ENCODE assay signal across 8 mouse cellular contexts in genomic region chr17:47629717-47630677, GRCm38 (mm10). TPM values are rescaled to one million over a fixed set of nuclear protein-coding genes. Genes with fewer than 3 reads are reported as not detected.
A peak's percentile ranks its signal among the peaks of the same experiment; 100 is the strongest.
DNase-seq lines count a peak whose midpoint lies in the region; ATAC-seq and TF ChIP-seq lines count a peak whose summit lies in the region.

No protein-coding gene starts in this region.

- peak overlapping the region; percentile 57 for H3K9ac ChIP-seq in intestine, postnatal 0 days (ENCODE audit: low read depth, low read length)
- H3K9ac ChIP-seq in liver, embryonic 14.5 days (replicated peaks) = peak overlapping the region; percentile 92
- H3K9ac ChIP-seq in neural tube, embryonic 12.5 days = peak overlapping the region; percentile 78

- H3K9me3 ChIP-seq in intestine, postnatal 0 days (ENCODE audit: control insufficient read depth) = no peaks in the 10 kb centered on the region
- H3K9me3 ChIP-seq in liver, embryonic 14.5 days (ENCODE audit: control insufficient read depth, low read length) = no peaks in the 10 kb centered on the region
- H3K9me3 ChIP-seq in neural tube, embryonic 12.5 days = no peaks in the 10 kb centered on the region

- DNase-seq in spleen, adult 2 months (ENCODE audit: low read depth in 1 of 2, low spot score in 2 of 2) = no peak
- no peak for DNase-seq in spleen, adult 12 weeks (ENCODE audit: low spot score)
- DNase-seq in cerebellum, postnatal 10 days = peak; percentile 80 to 82
- DNase-seq in gastrocnemius, postnatal 10 days = peak; percentile 55
- DNase-seq in liver, embryonic 14.5 days (ENCODE audit: low read depth in 3 of 3, low spot score in 3 of 3) = peak; percentile 44 to 49 (median 49)
- no peak for DNase-seq in T-cell, adult 2 months (ENCODE audit: low spot score)

- WGBS in spleen, adult 2 months = 1% methylated on average over 59 of the region's 61 CpGs
- WGBS in intestine, postnatal 0 days = under 1% methylated on average over 60 of the region's 61 CpGs
- under 1% methylated on average over 61 of the region's 61 CpGs for WGBS in liver, embryonic 14.5 days (ENCODE audit: insufficient replicate concordance)
- under 1% methylated on average over 56 of the region's 61 CpGs for WGBS in neural tube, embryonic 12.5 days

- TF ChIP-seq POLR2A in spleen, adult 2 months (IDR thresholded peaks at IDR 0.05; ENCODE audit: low read depth, low read length) = no peak

- TF ChIP-seq EP300 in liver, embryonic 14.5 days (IDR thresholded peaks at IDR 0.05; ENCODE audit: low read depth) = no peak

- peak overlapping the region; percentile 96 for H3K4me2 ChIP-seq in intestine, postnatal 0 days (replicated peaks; ENCODE audit: low read depth)
- peak overlapping the region; percentile 100 for H3K4me2 ChIP-seq in liver, embryonic 14.5 days (ENCODE audit: low read depth)
- peak overlapping the region; percentile 88 for H3K4me2 ChIP-seq in neural tube, embryonic 12.5 days (replicated peaks)

- no peaks in the 10 kb centered on the region; the same call in 1 of the 2 replicates for H3K36me3 ChIP-seq in spleen, adult 2 months (ENCODE audit: control insufficient read depth, insufficient read depth, low read length)
- 0 out of 2 replicates have a peak, but pooled peaks cover 7% of the 10 kb centered on the region for H3K36me3 ChIP-seq in intestine, postnatal 0 days (ENCODE audit: control insufficient read depth, insufficient read depth)
- H3K36me3 ChIP-seq in liver, embryonic 14.5 days (replicated peaks; ENCODE audit: control insufficient read depth, insufficient read depth, low read depth) = peaks cover 13% of the 10 kb centered on the region
- H3K36me3 ChIP-seq in neural tube, embryonic 12.5 days = peaks cover 13% of the 10 kb centered on the region

- no peaks in the 10 kb centered on the region for H3K27me3 ChIP-seq in spleen, adult 2 months (ENCODE audit: control insufficient read depth, insufficient read depth, low read length)
- H3K27me3 ChIP-seq in intestine, postnatal 0 days (replicated peaks; ENCODE audit: control insufficient read depth, insufficient read depth, low read length) = no peaks in the 10 kb centered on the region
- H3K27me3 ChIP-seq in liver, embryonic 14.5 days (ENCODE audit: control insufficient read depth, insufficient read depth, low read length) = no peaks in the 10 kb centered on the region
- no peaks in the 10 kb centered on the region for H3K27me3 ChIP-seq in neural tube, embryonic 12.5 days (replicated peaks)

- H3K27ac ChIP-seq in spleen, adult 2 months (ENCODE audit: insufficient read depth, low read length) = peak overlapping the region; percentile 13; the same call in 1 of the 2 replicates
- peak overlapping the region; percentile 92 for H3K27ac ChIP-seq in intestine, postnatal 0 days (ENCODE audit: low read depth, low read length)
- H3K27ac ChIP-seq in liver, embryonic 14.5 days = peak overlapping the region; percentile 91
- H3K27ac ChIP-seq in neural tube, embryonic 12.5 days = peak overlapping the region; percentile 69

- no peak for TF ChIP-seq CTCF in spleen, adult 2 months (IDR thresholded peaks at IDR 0.05; ENCODE audit: extremely low read depth, insufficient read depth, insufficient read length, insufficient replicate concordance)
- 0 out of 2 replicates have a peak, but pooled peaks have one; percentile 10 for TF ChIP-seq CTCF in intestine, postnatal 0 days (IDR thresholded peaks at IDR 0.05; ENCODE audit: low read depth)
- peak; percentile 11; the same call in 1 of the 2 replicates for TF ChIP-seq CTCF in liver, embryonic 14.5 days (IDR thresholded peaks at IDR 0.05; ENCODE audit: low read depth)

- peak; percentile 39 for ATAC-seq in intestine, postnatal 0 days
- ATAC-seq in liver, embryonic 14.5 days (ENCODE audit: insufficient read depth) = peak; percentile 60
- peak; percentile 72 for ATAC-seq in neural tube, embryonic 12.5 days (ENCODE audit: low FRiP score, low read depth)

- no peaks in the 10 kb centered on the region; the same call in 1 of the 2 replicates for H3K4me1 ChIP-seq in spleen, adult 2 months (ENCODE audit: control insufficient read depth, insufficient read depth, insufficient read length)
- peaks cover 7% of the 10 kb centered on the region; the same call in 1 of the 2 replicates for H3K4me1 ChIP-seq in intestine, postnatal 0 days (replicated peaks; ENCODE audit: control insufficient read depth, insufficient read depth, low read length)
- H3K4me1 ChIP-seq in liver, embryonic 14.5 days (replicated peaks; ENCODE audit: control insufficient read depth in 2 of 2, insufficient read depth in 2 of 2, low read length in 1 of 2) = peaks cover 17 to 35% of the 10 kb centered on the region in 2 experiments
- peaks cover 32% of the 10 kb centered on the region for H3K4me1 ChIP-seq in neural tube, embryonic 12.5 days

- H3K4me3 ChIP-seq in spleen, adult 2 months (ENCODE audit: extremely low read depth, insufficient read depth, insufficient read length) = peak overlapping the region; percentile 86
- peak overlapping the region; percentile 60 for H3K4me3 ChIP-seq in intestine, postnatal 0 days (ENCODE audit: low read depth, low read length)
- H3K4me3 ChIP-seq in liver, embryonic 14.5 days (ENCODE audit: insufficient read depth in 1 of 2, low read depth in 2 of 2, low read length in 2 of 2) = peak overlapping the region; percentile 64 to 97
- peak overlapping the region; percentile 58 for H3K4me3 ChIP-seq in neural tube, embryonic 12.5 days

RNA-seq across cellular contexts. Expression of gene Usp49, which starts 0.5 kb away (rescaled TPM):
- 4.5 and 4.6 TPM in 2 replicates for polyA plus RNA-seq in spleen, adult 2 months (2012; rRNA removed)
- total RNA-seq in gastrocnemius, postnatal 10 days (2021) = 1 to 10 TPM; 4.6 to 4.9 TPM
- polyA plus RNA-seq in intestine, postnatal 0 days (2015; fragmentation: Nextera tagmentation; extraction: Ambion mirVana) = 2.6 and 2.9 TPM in 2 replicates
- polyA plus RNA-seq in liver, embryonic 14.5 days (2012; rRNA removed) = 6.4 and 6.6 TPM in 2 replicates
- 2.9 and 3.9 TPM in 2 replicates for polyA plus RNA-seq in liver, embryonic 14.5 days (2014; fragmentation: Nextera tagmentation; extraction: Ambion mirVana)
- polyA plus RNA-seq in neural tube, embryonic 12.5 days (2016; fragmentation: Nextera tagmentation; extraction: Ambion mirVana) = 10.4 and 12.5 TPM in 2 replicates

RNA-seq across cellular contexts. Expression of gene Gm20517, which starts 18.6 kb away (rescaled TPM):
- 0.39 and 1.2 TPM in 2 replicates for polyA plus RNA-seq in spleen, adult 2 months (2012; rRNA removed)
- total RNA-seq in gastrocnemius, postnatal 10 days (2021) = 1 to 10 TPM; 1.8 to 2.1 TPM
- polyA plus RNA-seq in intestine, postnatal 0 days (2015; fragmentation: Nextera tagmentation; extraction: Ambion mirVana) = 0.47 and 1.2 TPM in 2 replicates
- polyA plus RNA-seq in liver, embryonic 14.5 days (2012; rRNA removed) = 0.86 and 0.95 TPM in 2 replicates
- 0.86 and 1.7 TPM in 2 replicates for polyA plus RNA-seq in liver, embryonic 14.5 days (2014; fragmentation: Nextera tagmentation; extraction: Ambion mirVana)
- polyA plus RNA-seq in neural tube, embryonic 12.5 days (2016; fragmentation: Nextera tagmentation; extraction: Ambion mirVana) = 2.0 and 2.4 TPM in 2 replicates

RNA-seq across cellular contexts. Expression of gene Med20, which starts 18.6 kb away (rescaled TPM):
- 18.8 and 20.6 TPM in 2 replicates for polyA plus RNA-seq in spleen, adult 2 months (2012; rRNA removed)
- 10 to 100 TPM; 14.7 to 15.5 TPM for total RNA-seq in gastrocnemius, postnatal 10 days (2021)
- 22.8 and 22.9 TPM in 2 replicates for polyA plus RNA-seq in intestine, postnatal 0 days (2015; fragmentation: Nextera tagmentation; extraction: Ambion mirVana)
- polyA plus RNA-seq in liver, embryonic 14.5 days (2012; rRNA removed) = 20.7 and 23.1 TPM in 2 replicates
- 23.2 and 25.7 TPM in 2 replicates for polyA plus RNA-seq in liver, embryonic 14.5 days (2014; fragmentation: Nextera tagmentation; extraction: Ambion mirVana)
- polyA plus RNA-seq in neural tube, embryonic 12.5 days (2016; fragmentation: Nextera tagmentation; extraction: Ambion mirVana) = 39.7 and 41.6 TPM in 2 replicates

RNA-seq across cellular contexts. Expression of gene Bysl, which starts 18.7 kb away (rescaled TPM):
- polyA plus RNA-seq in spleen, adult 2 months (2012; rRNA removed) = 5.8 and 7.5 TPM in 2 replicates
- total RNA-seq in gastrocnemius, postnatal 10 days (2021) = 10 to 100 TPM; 13.0 TPM
- polyA plus RNA-seq in intestine, postnatal 0 days (2015; fragmentation: Nextera tagmentation; extraction: Ambion mirVana) = 7.7 and 8.2 TPM in 2 replicates
- 9.8 and 12.5 TPM in 2 replicates for polyA plus RNA-seq in liver, embryonic 14.5 days (2012; rRNA removed)
- polyA plus RNA-seq in liver, embryonic 14.5 days (2014; fragmentation: Nextera tagmentation; extraction: Ambion mirVana) = 13.3 and 14.3 TPM in 2 replicates
- 32.5 and 35.9 TPM in 2 replicates for polyA plus RNA-seq in neural tube, embryonic 12.5 days (2016; fragmentation: Nextera tagmentation; extraction: Ambion mirVana)

RNA-seq across cellular contexts. Expression of gene Tomm6, which starts 58.2 kb away (rescaled TPM):
- polyA plus RNA-seq in spleen, adult 2 months (2012; rRNA removed) = 58.0 and 63.1 TPM in 2 replicates
- 100 to 1,000 TPM; 175 to 181 TPM for total RNA-seq in gastrocnemius, postnatal 10 days (2021)
- polyA plus RNA-seq in intestine, postnatal 0 days (2015; fragmentation: Nextera tagmentation; extraction: Ambion mirVana) = 384 and 398 TPM in 2 replicates
- polyA plus RNA-seq in liver, embryonic 14.5 days (2012; rRNA removed) = 63.2 and 88.6 TPM in 2 replicates
- polyA plus RNA-seq in liver, embryonic 14.5 days (2014; fragmentation: Nextera tagmentation; extraction: Ambion mirVana) = 244 and 251 TPM in 2 replicates
- polyA plus RNA-seq in neural tube, embryonic 12.5 days (2016; fragmentation: Nextera tagmentation; extraction: Ambion mirVana) = 327 and 354 TPM in 2 replicates

Comparison
In these comparisons a context has a peak if more than half of its experiments do, and no peak if none do; other contexts are left out.
1. DNase-seq: peak in cerebellum, postnatal 10 days (2 of 2), gastrocnemius, postnatal 10 days (single experiment) and liver, embryonic 14.5 days (3 of 3); none in spleen, adult 2 months (0 of 2), spleen, adult 12 weeks (single experiment) and T-cell, adult 2 months (single experiment).
2. H3K27ac ChIP-seq: peak in every context shown above with its lines; median percentile 92 in intestine, postnatal 0 days; 91 in liver, embryonic 14.5 days; 69 in neural tube, embryonic 12.5 days; 13 in spleen, adult 2 months.
3. Peak in every context shown above with its lines, with median percentiles within 50 percentile points of each other: H3K4me3 ChIP-seq, ATAC-seq, H3K4me2 ChIP-seq and H3K9ac ChIP-seq.